Mouse (Mus musculus): Measurements from ENCODE around the gene Mlxipl. TPM values are rescaled to one million over a fixed set of nuclear protein-coding genes. Genes with fewer than 3 reads are reported as not detected.

Gene Mlxipl
- polyA plus RNA-seq, 1 experiment from 2014 or later, result 3.3 TPM

Other genes with a start within 250 kb of the Mlxipl start
- not detected in 2 replicates for gene Tmem270, start 183.2 kb upstream of the Mlxipl start, polyA plus RNA-seq (2014; fragmentation: Nextera tagmentation; extraction: Ambion mirVana)
- 1.5 and 2.8 TPM in 2 replicates for gene Cldn13, start 174.4 kb upstream of the Mlxipl start, polyA plus RNA-seq (2014; fragmentation: Nextera tagmentation; extraction: Ambion mirVana)
- gene Mettl27, start 157.5 kb upstream of the Mlxipl start, polyA plus RNA-seq (2014; fragmentation: Nextera tagmentation; extraction: Ambion mirVana), result 13.7 and 17.2 TPM in 2 replicates
- gene Cldn4, start 143.0 kb upstream of the Mlxipl start, polyA plus RNA-seq (2014; fragmentation: Nextera tagmentation; extraction: Ambion mirVana), result 13.6 and 13.9 TPM in 2 replicates
- gene Cldn3, start 103.7 kb upstream of the Mlxipl start, polyA plus RNA-seq (2014; fragmentation: Nextera tagmentation; extraction: Ambion mirVana), result 3.4 and 4.3 TPM in 2 replicates
- gene Abhd11, start 80.7 kb upstream of the Mlxipl start, polyA plus RNA-seq (2014; fragmentation: Nextera tagmentation; extraction: Ambion mirVana), result 27.8 and 28.5 TPM in 2 replicates
- gene Stx1a, start 66.4 kb upstream of the Mlxipl start, polyA plus RNA-seq (2014; fragmentation: Nextera tagmentation; extraction: Ambion mirVana), result 8.2 and 10.2 TPM in 2 replicates
- gene Dnajc30, start 25.7 kb upstream of the Mlxipl start, polyA plus RNA-seq (2014; fragmentation: Nextera tagmentation; extraction: Ambion mirVana), result 33.3 and 34.1 TPM in 2 replicates
- gene Bud23, start 24.9 kb upstream of the Mlxipl start, polyA plus RNA-seq (2014; fragmentation: Nextera tagmentation; extraction: Ambion mirVana), result 156 and 157 TPM in 2 replicates
- gene Vps37d, start 11.6 kb upstream of the Mlxipl start, polyA plus RNA-seq (2014; fragmentation: Nextera tagmentation; extraction: Ambion mirVana), result 10.0 and 10.7 TPM in 2 replicates
- 21.4 and 22.5 TPM in 2 replicates for gene Tbl2, start 59.8 kb downstream of the Mlxipl start, polyA plus RNA-seq (2014; fragmentation: Nextera tagmentation; extraction: Ambion mirVana)
- gene Bcl7b, start 78.4 kb downstream of the Mlxipl start, polyA plus RNA-seq (2014; fragmentation: Nextera tagmentation; extraction: Ambion mirVana), result 39.5 and 45.6 TPM in 2 replicates
- 71.5 and 77.1 TPM in 2 replicates for gene Baz1b, start 97.4 kb downstream of the Mlxipl start, polyA plus RNA-seq (2014; fragmentation: Nextera tagmentation; extraction: Ambion mirVana)
- gene Fzd9, start 161.3 kb downstream of the Mlxipl start, polyA plus RNA-seq (2014; fragmentation: Nextera tagmentation; extraction: Ambion mirVana), result 3.3 TPM in 2 replicates